Mouse (Mus musculus): ENCODE measurements around the gene Gm49320.

DNA sequence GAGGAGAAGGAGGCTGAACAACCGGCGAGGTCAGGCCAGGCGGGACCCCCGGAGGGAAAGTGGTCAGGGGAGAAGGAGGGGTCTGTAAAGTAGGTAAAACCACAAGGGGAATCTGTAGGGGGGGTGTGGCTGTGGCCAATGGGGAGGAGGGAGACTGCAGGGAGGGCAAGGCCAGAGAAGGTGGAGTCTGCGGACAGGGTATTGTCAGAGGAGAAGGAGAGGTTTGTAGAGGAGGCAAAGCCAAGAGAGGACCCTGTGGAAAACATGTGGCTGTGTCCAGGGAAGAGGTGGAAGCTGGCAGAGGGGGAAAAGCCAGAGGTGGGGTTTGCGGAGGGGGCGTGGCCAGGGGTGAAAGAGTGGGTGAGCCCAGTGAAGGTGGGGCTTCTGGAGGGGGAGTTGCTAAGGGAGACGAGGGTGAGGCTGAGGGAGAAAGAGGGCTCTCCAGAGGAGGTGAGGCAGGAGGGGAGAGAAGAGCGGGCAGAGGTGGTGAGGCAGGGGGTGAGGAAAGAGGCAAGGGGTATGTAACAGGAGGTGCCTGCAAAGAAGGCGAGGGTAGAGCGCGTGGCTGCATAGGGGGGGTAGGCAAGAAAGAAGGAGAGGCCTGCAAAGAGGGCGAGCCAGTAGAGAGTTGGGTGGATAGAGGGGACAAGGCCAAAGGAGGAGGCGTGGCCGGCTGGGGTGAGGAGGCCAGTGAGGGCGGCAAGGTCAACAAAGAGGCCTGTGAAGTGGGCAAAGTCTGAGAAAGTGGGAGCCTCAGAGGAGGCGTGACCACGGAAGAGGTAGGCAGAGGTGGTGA, 25.3 kb upstream of the Gm49320 start:
- TF ChIP-seq CHD2 (IDR thresholded peaks at IDR 0.05; ENCODE audit: low read depth, low read length) (no peak), ZC3H11A (IDR thresholded peaks at IDR 0.05; ENCODE audit: borderline replicate concordance, low read depth, low read length) (no peak), MAFK (IDR thresholded peaks at IDR 0.05; ENCODE audit: insufficient read depth, low read depth, low read length) (no peak), HCFC1 (IDR thresholded peaks at IDR 0.05; ENCODE audit: borderline replicate concordance, insufficient read depth, low read length) (no peak), ZNF384 (IDR thresholded peaks at IDR 0.05; ENCODE audit: low read depth, low read length) (no peak)
